Comparison of ENCODE assay signal across 8 mouse cellular contexts in genomic region chr2:66644384-66644783, GRCm38 (mm10). TPM values are rescaled to one million over a fixed set of nuclear protein-coding genes. Genes with fewer than 3 reads are reported as not detected.
DNase-seq lines count a peak whose midpoint lies in the region; ATAC-seq lines count a peak whose summit lies in the region.

No protein-coding gene starts in this region.

- no peak overlapping the region for H3K4me2 ChIP-seq in kidney, embryonic 16.5 days (replicated peaks; ENCODE audit: low read depth, low read length)

- H3K27ac ChIP-seq in kidney, embryonic 16.5 days (ENCODE audit: low read length), result no peak overlapping the region

- no peak overlapping the region for H3K9ac ChIP-seq in kidney, embryonic 16.5 days (replicated peaks; ENCODE audit: low read length)

- ATAC-seq in kidney, embryonic 16.5 days (ENCODE audit: low FRiP score, low TSS enrichment), result no peak
- no peak for ATAC-seq in granulocyte monocyte progenitor cell, adult 5-6 weeks (replicated peaks; ENCODE audit: poor library complexity, severe bottlenecking)

- 21% methylated on average over 5 of the region's 5 CpGs for WGBS in kidney, embryonic 16.5 days

- no peaks in the 10 kb centered on the region for H3K36me3 ChIP-seq in kidney, embryonic 16.5 days (ENCODE audit: insufficient read depth, low read length)

- H3K4me3 ChIP-seq in kidney, embryonic 16.5 days (ENCODE audit: low read length), result no peak overlapping the region

- intact Hi-C loops in left cerebral cortex, postnatal 14 days (cut with DNase I), result loop anchor here (5.0 to 10.0 kb wide), 2 partner anchors 140 to 387 kb away; partner anchors contain the start of genes Scn7a and Ttc21b

- no peaks in the 10 kb centered on the region for H3K4me1 ChIP-seq in kidney, embryonic 16.5 days (ENCODE audit: insufficient read depth, low read length)

- no peaks in the 10 kb centered on the region for H3K27me3 ChIP-seq in kidney, embryonic 16.5 days (ENCODE audit: insufficient read depth, low read length)

- peak; percentile 22 for DNase-seq in kidney, postnatal 10 days
- peak; percentile 8 for DNase-seq in MEL-GATA-1-ER (ENCODE audit: extremely low read depth, low read depth)
- peak; percentile 61 for DNase-seq in cerebellum, adult 9-10 months
- peak; percentile 55 to 57 for DNase-seq in left cerebral cortex, postnatal 14 days (ENCODE audit: low spot score in 2 of 2)
- no peak for DNase-seq in gastrocnemius, postnatal 10 days
- no peak for DNase-seq in frontal cortex, postnatal 25 days (ENCODE audit: low spot score in 2 of 2)

- no peaks in the 10 kb centered on the region for H3K9me3 ChIP-seq in kidney, embryonic 16.5 days (ENCODE audit: low read length)

RNA-seq across cellular contexts. Expression of gene Scn9a, which starts 9.6 kb away (rescaled TPM):
- 0.64 and 0.77 TPM in 2 replicates for polyA plus RNA-seq in kidney, embryonic 16.5 days (2015; fragmentation: Nextera tagmentation; extraction: Ambion mirVana)
- 1 to 10 TPM; 3.7 to 4.3 TPM for total RNA-seq in left cerebral cortex, postnatal 14 days (2021)
- under 1 TPM; 0.02 to 0.11 TPM for total RNA-seq in gastrocnemius, postnatal 10 days (2021)
- total RNA-seq in granulocyte monocyte progenitor cell, adult 5-6 weeks (2014; fragmentation: Nextera tagmentation), result not detected in 2 replicates
- not detected in 2 replicates for total RNA-seq in granulocyte monocyte progenitor cell, adult 5-6 weeks (2017)

Comparison
In these comparisons a context has a peak if more than half of its experiments do, and no peak if none do; other contexts are left out.
1. DNase-seq: peak in kidney, postnatal 10 days (single experiment), MEL-GATA-1-ER (single experiment), cerebellum, adult 9-10 months (single experiment) and left cerebral cortex, postnatal 14 days (2 of 2); none in gastrocnemius, postnatal 10 days (single experiment) and frontal cortex, postnatal 25 days (0 of 2).
2. RNA of gene Scn9a, which starts 9.6 kb away (total RNA-seq): 3.7 to 4.3 TPM in left cerebral cortex, postnatal 14 days; 0.02 to 0.11 TPM in gastrocnemius, postnatal 10 days and not detected in granulocyte monocyte progenitor cell, adult 5-6 weeks; every median in the first group is over 4 times any median in the second.